ENCODE assay signal across 7 mouse cellular contexts in genomic region chr10:91081959-91082507, GRCm38 (mm10). TPM values are rescaled to one million over a fixed set of nuclear protein-coding genes. Genes with fewer than 3 reads are reported as not detected.
A peak's percentile ranks its signal among the peaks of the same experiment; 100 is the strongest.
DNase-seq lines count a peak whose midpoint lies in the region; ATAC-seq and TF ChIP-seq lines count a peak whose summit lies in the region.

No protein-coding gene starts in this region.

- peaks cover 6% of the 10 kb centered on the region for H3K79me2 ChIP-seq in CH12.LX (replicated peaks; ENCODE audit: control insufficient read depth, extremely low read depth, insufficient read depth, poor library complexity, severe bottlenecking)

- H3K9ac ChIP-seq in CH12.LX (ENCODE audit: insufficient read depth, low read depth) = peak overlapping the region; percentile 84
- H3K9ac ChIP-seq in limb, embryonic 11.5 days (ENCODE audit: low read length) = peak overlapping the region; percentile 87
- H3K9ac ChIP-seq in midbrain, embryonic 13.5 days (replicated peaks) = peak overlapping the region; percentile 89

- H3K9me3 ChIP-seq in CH12.LX (replicated peaks; ENCODE audit: low read length) (no peaks in the 10 kb centered on the region), G1E (replicated peaks) (no peaks in the 10 kb centered on the region)
- H3K9me3 ChIP-seq in limb, embryonic 11.5 days (ENCODE audit: control insufficient read depth, low read length) = no peaks in the 10 kb centered on the region
- no peaks in the 10 kb centered on the region for H3K9me3 ChIP-seq in midbrain, embryonic 13.5 days

- dilution Hi-C loops in CH12.LX (cut with MboI; ENCODE audit: extremely low pct_ligation_motif_present, extremely low pct_unique_long_range_greater_than_20kb, low sequenced_read_pairs) = no loop called here

- DNase-seq in CH12.LX (ENCODE audit: extremely low read depth) = peak; percentile 45
- peak; percentile 28 for DNase-seq in G1E (ENCODE audit: low spot score)
- no peak for DNase-seq in limb, embryonic 11.5 days (ENCODE audit: low spot score)
- DNase-seq in B cell, adult 2 months = no peak
- DNase-seq in left cerebral cortex, postnatal 4 days = no peak

- H3K4me3 ChIP-seq in CH12.LX (replicated peaks in 1 of 3; ENCODE audit: low read depth in 2 of 3, low read length in 2 of 3, poor library complexity in 1 of 3) (peak overlapping the region; percentile 90 to 96 (median 94)), G1E (ENCODE audit: low read depth, low read length) (peak overlapping the region; percentile 98)
- peak overlapping the region; percentile 94 for H3K4me3 ChIP-seq in limb, embryonic 11.5 days (ENCODE audit: low read depth, low read length)
- peak overlapping the region; percentile 91 for H3K4me3 ChIP-seq in midbrain, embryonic 13.5 days (replicated peaks)

- peak overlapping the region; percentile 21; the same call in 1 of the 2 replicates for H3K4me2 ChIP-seq in CH12.LX (ENCODE audit: insufficient read depth, low read depth, poor library complexity, severe bottlenecking)
- H3K4me2 ChIP-seq in limb, embryonic 11.5 days (ENCODE audit: low read depth, severe bottlenecking) = peak overlapping the region; percentile 54
- peak overlapping the region; percentile 62 for H3K4me2 ChIP-seq in midbrain, embryonic 13.5 days (replicated peaks)

- no peak for TF ChIP-seq RAD21 in CH12.LX (IDR thresholded peaks at IDR 0.05; ENCODE audit: low read depth, low read length)

- TF ChIP-seq POLR2A in CH12.LX (IDR thresholded peaks at IDR 0.05; ENCODE audit: low read depth, low read length) = no peak

- under 1% methylated on average over 23 of the region's 27 CpGs for WGBS in limb, embryonic 11.5 days
- WGBS in midbrain, embryonic 13.5 days = under 1% methylated on average over 27 of the region's 27 CpGs

- TF ChIP-seq CTCF in CH12.LX (conservative IDR thresholded peaks at IDR 0.05 in 1 of 2, IDR thresholded peaks at IDR 0.05 in 1 of 2; ENCODE audit: low read depth in 2 of 2, low read length in 2 of 2) = no peak
- TF ChIP-seq CTCF in G1E (IDR thresholded peaks at IDR 0.05; ENCODE audit: low read depth, low read length) = no peak

- intact Hi-C loops in left cerebral cortex, postnatal 4 days (cut with DNase I) = no loop called here

- H3K4me1 ChIP-seq in CH12.LX (ENCODE audit: control insufficient read depth in 1 of 2, insufficient read depth in 2 of 2) = peaks cover 2 to 29% of the 10 kb centered on the region in 2 experiments; a peak in 3 of 4 replicates
- peaks cover 10% of the 10 kb centered on the region for H3K4me1 ChIP-seq in G1E (ENCODE audit: insufficient read depth, low read depth, low read length)
- H3K4me1 ChIP-seq in limb, embryonic 11.5 days (ENCODE audit: control insufficient read depth, insufficient read depth, low read length) = no peaks in the 10 kb centered on the region
- peaks cover 16% of the 10 kb centered on the region for H3K4me1 ChIP-seq in midbrain, embryonic 13.5 days (replicated peaks)

- no peak for TF ChIP-seq EP300 in CH12.LX (IDR thresholded peaks at IDR 0.05; ENCODE audit: low read length)

- H3K36me3 ChIP-seq in CH12.LX (replicated peaks in 1 of 2; ENCODE audit: control insufficient read depth in 1 of 2, insufficient read depth in 1 of 2, low read length in 1 of 2) = peaks cover 3 to 16% of the 10 kb centered on the region in 2 experiments
- peaks cover 20% of the 10 kb centered on the region for H3K36me3 ChIP-seq in G1E (replicated peaks)
- H3K36me3 ChIP-seq in limb, embryonic 11.5 days (ENCODE audit: control insufficient read depth, insufficient read depth, low read length) = peaks cover 2% of the 10 kb centered on the region; the same call in 1 of the 2 replicates
- peaks cover 13% of the 10 kb centered on the region for H3K36me3 ChIP-seq in midbrain, embryonic 13.5 days

- H3K27ac ChIP-seq in CH12.LX (ENCODE audit: insufficient read depth, low read depth) = peak overlapping the region; percentile 81
- H3K27ac ChIP-seq in limb, embryonic 11.5 days (replicated peaks; ENCODE audit: low read depth, low read length) = peak overlapping the region; percentile 15; the same call in 1 of the 2 replicates
- H3K27ac ChIP-seq in midbrain, embryonic 13.5 days = peak overlapping the region; percentile 90

- in situ Hi-C loops in CH12.LX (cut with MboI; ENCODE audit: low pct_ligation_motif_present, low pct_unique_long_range_greater_than_20kb, low sequenced_read_pairs) = no loop called here

- peak; percentile 36; the same call in 1 of the 2 replicates for ATAC-seq in G1E (ENCODE audit: extremely low read depth, insufficient number of reproducible peaks, low FRiP score, poor library complexity, severe bottlenecking)
- peak; percentile 41 for ATAC-seq in erythroid progenitor cell, adult 5-6 weeks (replicated peaks; ENCODE audit: low FRiP score, poor library complexity, severe bottlenecking)
- ATAC-seq in limb, embryonic 11.5 days (ENCODE audit: insufficient number of reproducible peaks, low FRiP score, low TSS enrichment, low read depth) = peak; percentile 32
- peak; percentile 71; the same call in 1 of the 2 replicates for ATAC-seq in midbrain, embryonic 13.5 days

- H3K27me3 ChIP-seq in CH12.LX (replicated peaks) (no peaks in the 10 kb centered on the region), G1E (ENCODE audit: insufficient read depth, low read length) (no peaks in the 10 kb centered on the region)
- H3K27me3 ChIP-seq in limb, embryonic 11.5 days (ENCODE audit: control insufficient read depth, insufficient read depth, low read length) = no peaks in the 10 kb centered on the region
- no peaks in the 10 kb centered on the region for H3K27me3 ChIP-seq in midbrain, embryonic 13.5 days

TF ChIP-seq in CH12.LX, 34 proteins besides CTCF, POLR2A, EP300 and RAD21:
- TF ChIP-seq MXI1 (IDR thresholded peaks at IDR 0.05; ENCODE audit: low read depth, low read length) = peak; percentile 15; the same call in 1 of the 2 replicates
- no peak for TF ChIP-seq BHLHE40 (IDR thresholded peaks at IDR 0.05; ENCODE audit: low read depth, low read length)

RNA-seq across cellular contexts. Expression of gene Apaf1, which starts 0.5 kb away (rescaled TPM):
- total RNA-seq in CH12.LX (2012; rRNA removed) (17.6 and 22.1 TPM in 2 replicates), CH12.LX (2014; rRNA removed) (27.3 and 29.6 TPM in 2 replicates), G1E (2014; fragmentation: Nextera tagmentation) (39.3 and 42.7 TPM in 2 replicates), G1E (2017) (40.6 and 42.8 TPM in 2 replicates)
- polyA plus RNA-seq in CH12.LX (2012; ENCODE audit: insufficient read length, low read depth) (16.0 and 18.2 TPM in 2 replicates), G1E (2012) (17.4 and 19.0 TPM in 2 replicates)
- total RNA-seq in erythroid progenitor cell, adult 5-6 weeks (2015; ENCODE audit: low replicate concordance) = 27.7 and 47.6 TPM in 2 replicates
- 34.4 and 36.8 TPM in 2 replicates for total RNA-seq in erythroid progenitor cell, adult 5-6 weeks (2017; ENCODE audit: low replicate concordance)
- polyA plus RNA-seq in limb, embryonic 11.5 days (2014; fragmentation: Nextera tagmentation; extraction: Ambion mirVana) = 29.1 and 33.0 TPM in 2 replicates
- polyA plus RNA-seq in midbrain, embryonic 13.5 days (2015; fragmentation: Nextera tagmentation; extraction: Ambion mirVana) = 17.3 and 20.1 TPM in 2 replicates
- total RNA-seq in left cerebral cortex, postnatal 4 days (2021) = 10 to 100 TPM; 28.8 to 29.4 TPM

RNA-seq across cellular contexts. Expression of gene Ikbip, which starts 0.7 kb away (rescaled TPM):
- 6.2 and 7.2 TPM in 2 replicates for total RNA-seq in CH12.LX (2012; rRNA removed)
- 4.7 and 6.0 TPM in 2 replicates for total RNA-seq in CH12.LX (2014; rRNA removed)
- 2.1 and 2.5 TPM in 2 replicates for polyA plus RNA-seq in CH12.LX (2012; ENCODE audit: insufficient read length, low read depth)
- 6.4 and 8.6 TPM in 2 replicates for total RNA-seq in G1E (2014; fragmentation: Nextera tagmentation)
- 8.7 and 10.4 TPM in 2 replicates for total RNA-seq in G1E (2017)
- 1.4 TPM in 2 replicates for polyA plus RNA-seq in G1E (2012)
- 3.4 and 6.1 TPM in 2 replicates for total RNA-seq in erythroid progenitor cell, adult 5-6 weeks (2015; ENCODE audit: low replicate concordance)
- total RNA-seq in erythroid progenitor cell, adult 5-6 weeks (2017; ENCODE audit: low replicate concordance) = 3.0 and 3.3 TPM in 2 replicates
- 25.3 and 27.1 TPM in 2 replicates for polyA plus RNA-seq in limb, embryonic 11.5 days (2014; fragmentation: Nextera tagmentation; extraction: Ambion mirVana)
- 15.9 and 18.7 TPM in 2 replicates for polyA plus RNA-seq in midbrain, embryonic 13.5 days (2015; fragmentation: Nextera tagmentation; extraction: Ambion mirVana)
- 10 to 100 TPM; 12.0 to 12.8 TPM for total RNA-seq in left cerebral cortex, postnatal 4 days (2021)

RNA-seq across cellular contexts. Expression of gene Slc25a3, which starts 41.8 kb away (rescaled TPM):
- 428 and 431 TPM in 2 replicates for total RNA-seq in CH12.LX (2012; rRNA removed)
- total RNA-seq in CH12.LX (2014; rRNA removed) = 509 and 560 TPM in 2 replicates
- 670 and 792 TPM in 2 replicates for polyA plus RNA-seq in CH12.LX (2012; ENCODE audit: insufficient read length, low read depth)
- total RNA-seq in G1E (2014; fragmentation: Nextera tagmentation) = 375 and 407 TPM in 2 replicates
- 297 and 310 TPM in 2 replicates for total RNA-seq in G1E (2017)
- 508 and 619 TPM in 2 replicates for polyA plus RNA-seq in G1E (2012)
- 175 and 210 TPM in 2 replicates for total RNA-seq in erythroid progenitor cell, adult 5-6 weeks (2015; ENCODE audit: low replicate concordance)
- 51.1 and 72.6 TPM in 2 replicates for total RNA-seq in erythroid progenitor cell, adult 5-6 weeks (2017; ENCODE audit: low replicate concordance)
- polyA plus RNA-seq in limb, embryonic 11.5 days (2014; fragmentation: Nextera tagmentation; extraction: Ambion mirVana) = 450 and 461 TPM in 2 replicates
- 469 and 478 TPM in 2 replicates for polyA plus RNA-seq in midbrain, embryonic 13.5 days (2015; fragmentation: Nextera tagmentation; extraction: Ambion mirVana)
- total RNA-seq in left cerebral cortex, postnatal 4 days (2021) = 100 to 1,000 TPM; 388 to 413 TPM

Comparison
In these comparisons a context has a peak if more than half of its experiments do, and no peak if none do; other contexts are left out.
1. DNase-seq: peak in CH12.LX (single experiment) and G1E (single experiment); none in limb, embryonic 11.5 days (single experiment), B cell, adult 2 months (0 of 2) and left cerebral cortex, postnatal 4 days (single experiment).
2. H3K27ac ChIP-seq: peak in every context shown above with its lines; median percentile 90 in midbrain, embryonic 13.5 days; 81 in CH12.LX; 15 in limb, embryonic 11.5 days.
3. Peak in every context shown above with its lines, with median percentiles within 50 percentile points of each other: H3K4me2 ChIP-seq, H3K4me3 ChIP-seq, H3K9ac ChIP-seq and ATAC-seq.